Mouse (Mus musculus): ENCODE measurements around the gene Slc5a11. TPM values are rescaled to one million over a fixed set of nuclear protein-coding genes. Genes with fewer than 3 reads are reported as not detected.

The Slc5a11 gene
- polyA plus RNA-seq, 2 experiments: 0.08 to 0.26 TPM

GRCm38 (mm10) chr7:123251343-123251742 lies 36.8 kb downstream of the Slc5a11 start:
- 51% methylated on average over 6 of the region's 6 CpGs for WGBS
- no peak overlapping the region for H3K9ac ChIP-seq (ENCODE audit: low read depth, low read length, severe bottlenecking)
- no peaks in the 10 kb centered on the region for H3K4me1 ChIP-seq (ENCODE audit: control insufficient read depth, insufficient read depth, low read length)
- TF ChIP-seq POLR2A (IDR thresholded peaks at IDR 0.05; ENCODE audit: borderline replicate concordance, extremely low read depth, insufficient read depth, insufficient read length): no peak
- DNase-seq (ENCODE audit: low spot score) (no peak), ATAC-seq (ENCODE audit: low FRiP score, low read depth) (no peak)
- H3K27me3 ChIP-seq (ENCODE audit: control insufficient read depth, insufficient read depth, low read length): no peaks in the 10 kb centered on the region
- no peak overlapping the region for H3K4me3 ChIP-seq (replicated peaks; ENCODE audit: low read length)
- no peaks in the 10 kb centered on the region for H3K9me3 ChIP-seq (ENCODE audit: control insufficient read depth, low read length)
- H3K36me3 ChIP-seq (ENCODE audit: control insufficient read depth, insufficient read depth, low read length): no peaks in the 10 kb centered on the region
- no peak overlapping the region for H3K4me2 ChIP-seq (replicated peaks; ENCODE audit: low read depth, low read length, severe bottlenecking)
- H3K27ac ChIP-seq (replicated peaks; ENCODE audit: low read depth, low read length): no peak overlapping the region

GRCm38 (mm10) chr7:123253396-123253795 lies 38.8 kb downstream of the Slc5a11 start:
- no peak for DNase-seq (ENCODE audit: low spot score)
- WGBS: 88% methylated on average over 7 of the region's 7 CpGs
- H3K27me3 ChIP-seq (ENCODE audit: control insufficient read depth, insufficient read depth, low read length): no peaks in the 10 kb centered on the region

GRCm38 (mm10) chr7:123254196-123254970 lies 39.8 kb downstream of the Slc5a11 start:
- Histone ChIP-seq H3K27ac (replicated peaks; ENCODE audit: low read depth, low read length) (no peak overlapping the region), H3K4me3 (replicated peaks; ENCODE audit: low read length) (no peak overlapping the region), H3K9ac (ENCODE audit: low read depth, low read length, severe bottlenecking) (no peak overlapping the region), H3K27me3 (ENCODE audit: control insufficient read depth, insufficient read depth, low read length) (no peaks in the 10 kb centered on the region), H3K4me1 (ENCODE audit: control insufficient read depth, insufficient read depth, low read length) (no peaks in the 10 kb centered on the region), H3K9me3 (ENCODE audit: control insufficient read depth, low read length) (no peaks in the 10 kb centered on the region), H3K36me3 (ENCODE audit: control insufficient read depth, insufficient read depth, low read length) (no peaks in the 10 kb centered on the region), H3K4me2 (replicated peaks; ENCODE audit: low read depth, low read length, severe bottlenecking) (no peak overlapping the region)
- TF ChIP-seq POLR2A (IDR thresholded peaks at IDR 0.05; ENCODE audit: borderline replicate concordance, extremely low read depth, insufficient read depth, insufficient read length): no peak
- 88% methylated on average over 14 of the region's 14 CpGs for WGBS
- ATAC-seq (ENCODE audit: low FRiP score, low read depth): no peak
- DNase-seq (ENCODE audit: low spot score): no peak

More at GRCm38 (mm10) chr7:123253396-123253795, 38.8 kb downstream of the Slc5a11 start:
- no peaks in the 10 kb centered on the region for H3K36me3 ChIP-seq (ENCODE audit: control insufficient read depth, insufficient read depth, low read length)
- H3K27ac ChIP-seq (replicated peaks; ENCODE audit: low read depth, low read length): no peak overlapping the region
- no peaks in the 10 kb centered on the region for H3K9me3 ChIP-seq (ENCODE audit: control insufficient read depth, low read length)
- H3K4me2 ChIP-seq (replicated peaks; ENCODE audit: low read depth, low read length, severe bottlenecking): no peak overlapping the region
- H3K9ac ChIP-seq (ENCODE audit: low read depth, low read length, severe bottlenecking): no peak overlapping the region
- no peaks in the 10 kb centered on the region for H3K4me1 ChIP-seq (ENCODE audit: control insufficient read depth, insufficient read depth, low read length)
- TF ChIP-seq POLR2A (IDR thresholded peaks at IDR 0.05; ENCODE audit: borderline replicate concordance, extremely low read depth, insufficient read depth, insufficient read length): no peak
- no peak for ATAC-seq (ENCODE audit: low FRiP score, low read depth)
- H3K4me3 ChIP-seq (replicated peaks; ENCODE audit: low read length): no peak overlapping the region

- Histone ChIP-seq H3K4me2 (replicated peaks; ENCODE audit: low read depth, low read length, severe bottlenecking) (no peak overlapping the region), H3K4me3 (replicated peaks; ENCODE audit: low read length) (no peak overlapping the region), H3K9ac (ENCODE audit: low read depth, low read length, severe bottlenecking) (no peak overlapping the region), H3K27me3 (ENCODE audit: control insufficient read depth, insufficient read depth, low read length) (no peaks in the 10 kb centered on the region), H3K36me3 (ENCODE audit: control insufficient read depth, insufficient read depth, low read length) (no peaks in the 10 kb centered on the region), H3K27ac (replicated peaks; ENCODE audit: low read depth, low read length) (no peak overlapping the region), H3K4me1 (ENCODE audit: control insufficient read depth, insufficient read depth, low read length) (no peaks in the 10 kb centered on the region), H3K9me3 (ENCODE audit: control insufficient read depth, low read length) (no peaks in the 10 kb centered on the region)
- 86% methylated on average over 8 of the region's 8 CpGs for WGBS
- DNase-seq (ENCODE audit: low spot score): no peak
- no peak for ATAC-seq (ENCODE audit: low FRiP score, low read depth)
- TF ChIP-seq POLR2A (IDR thresholded peaks at IDR 0.05; ENCODE audit: borderline replicate concordance, extremely low read depth, insufficient read depth, insufficient read length): no peak
Observed at GRCm38 (mm10) chr7:123258103-123258502, 43.5 kb downstream of the Slc5a11 start.

- 63% methylated on average over 11 of the region's 11 CpGs for WGBS
Observed at GRCm38 (mm10) chr7:123273056-123273455, 58.5 kb downstream of the Slc5a11 start.

More at GRCm38 (mm10) chr7:123273056-123273455, 58.5 kb downstream of the Slc5a11 start:
- ATAC-seq (ENCODE audit: low FRiP score, low read depth) (no peak), DNase-seq (ENCODE audit: low spot score) (no peak)
- no peak overlapping the region for H3K4me2 ChIP-seq (replicated peaks; ENCODE audit: low read depth, low read length, severe bottlenecking)
- H3K4me3 ChIP-seq (replicated peaks; ENCODE audit: low read length): no peak overlapping the region
- H3K9me3 ChIP-seq (ENCODE audit: control insufficient read depth, low read length): no peaks in the 10 kb centered on the region
- H3K36me3 ChIP-seq (ENCODE audit: control insufficient read depth, insufficient read depth, low read length): peaks cover 2% of the 10 kb centered on the region
- no peak overlapping the region for H3K27ac ChIP-seq (replicated peaks; ENCODE audit: low read depth, low read length)
- no peak overlapping the region for H3K9ac ChIP-seq (ENCODE audit: low read depth, low read length, severe bottlenecking)
- H3K4me1 ChIP-seq (ENCODE audit: control insufficient read depth, insufficient read depth, low read length): no peaks in the 10 kb centered on the region
- no peak for TF ChIP-seq POLR2A (IDR thresholded peaks at IDR 0.05; ENCODE audit: borderline replicate concordance, extremely low read depth, insufficient read depth, insufficient read length)
- no peaks in the 10 kb centered on the region for H3K27me3 ChIP-seq (ENCODE audit: control insufficient read depth, insufficient read depth, low read length)
